Mouse (Mus musculus): ENCODE data around the gene Mfsd4b5. TPM values are rescaled to one million over a fixed set of nuclear protein-coding genes. Genes with fewer than 3 reads are reported as not detected.

The Mfsd4b5 gene
- 0.24 TPM in 1 of 2 replicates, not detected in the other for total RNA-seq (2014; rRNA removed)
- not detected in 2 replicates for polyA plus RNA-seq (2015; fragmentation: Nextera tagmentation; extraction: Ambion mirVana)

DNA sequence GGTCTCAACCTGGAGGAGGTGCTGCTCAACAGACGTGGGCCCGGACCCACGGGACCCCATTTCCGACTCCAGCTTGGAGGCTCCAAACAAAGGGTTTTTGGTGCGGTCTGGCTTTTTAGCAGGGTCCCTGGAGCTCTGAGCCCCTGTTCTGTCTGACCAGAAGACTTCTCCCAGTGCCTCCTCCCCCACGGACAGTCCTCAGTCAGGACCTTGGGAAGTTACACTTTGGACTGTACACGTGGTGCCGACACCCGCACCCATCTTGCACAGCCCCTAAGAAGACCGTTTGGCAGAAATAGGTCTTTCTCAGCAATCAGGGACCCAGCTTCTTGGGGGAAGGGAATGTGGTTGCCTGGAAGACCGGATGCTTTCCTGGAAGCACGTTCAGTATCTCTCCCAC lies at the start of gene Mfsd4b5:
TSS of gene Mfsd4b5 (minus strand) at position 181 of the 400 bp plus-strand sequence.
- Histone ChIP-seq H3K4me2 (ENCODE audit: low read depth, low read length, poor library complexity, severe bottlenecking) (no peak within 1 kb of the TSS), H3K36me3 (ENCODE audit: insufficient read depth, low read length) (no peaks in the 10 kb centered on the region), H3K27ac (ENCODE audit: low read depth, low read length) (no peak within 1 kb of the TSS), H3K4me1 (ENCODE audit: insufficient read depth, low read length) (no peaks in the 10 kb centered on the region), H3K27me3 (ENCODE audit: insufficient read depth, low read length) (no peaks in the 10 kb centered on the region), H3K9me3 (ENCODE audit: low read length) (no peaks in the 10 kb centered on the region), H3K4me3 (ENCODE audit: low read depth, low read length) (no peak within 1 kb of the TSS), H3K9ac (replicated peaks; ENCODE audit: low read length, poor library complexity, severe bottlenecking) (no peak within 1 kb of the TSS)
- no peak for TF ChIP-seq CTCF (IDR thresholded peaks at IDR 0.05)
- DNase-seq (ENCODE audit: low spot score) = no peak
- WGBS = 89% methylated on average over 12 of the region's 12 CpGs
- no peak for ATAC-seq (ENCODE audit: low FRiP score)

DNA sequence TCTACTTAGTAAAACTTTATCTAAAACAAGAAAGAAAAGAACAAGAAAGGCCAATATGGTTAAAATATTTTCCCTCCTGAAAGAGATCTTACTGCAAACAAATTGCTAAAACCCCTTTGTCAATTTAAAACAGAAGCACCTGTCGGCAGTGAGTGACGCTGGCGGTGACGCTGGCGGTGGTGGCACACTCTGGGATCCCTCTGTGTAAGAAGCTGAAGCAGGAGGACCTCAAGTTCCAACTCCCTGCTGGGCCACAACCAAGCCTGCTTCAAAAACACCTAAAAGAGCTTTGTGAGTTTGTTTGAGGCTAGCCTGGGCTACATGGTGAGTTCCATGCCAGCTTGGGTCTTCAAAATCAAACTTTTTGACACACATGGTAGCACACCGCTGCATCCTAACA lies 48.5 kb upstream of the Mfsd4b5 start:
- 95% methylated on average over 6 of the region's 6 CpGs for WGBS
- no peak for TF ChIP-seq CTCF (IDR thresholded peaks at IDR 0.05)
- no peak overlapping the region for H3K27ac ChIP-seq (ENCODE audit: low read depth, low read length)
- no peak overlapping the region for H3K4me2 ChIP-seq (ENCODE audit: low read depth, low read length, poor library complexity, severe bottlenecking)
- H3K4me3 ChIP-seq (ENCODE audit: low read depth, low read length) = no peak overlapping the region
- H3K4me1 ChIP-seq (ENCODE audit: insufficient read depth, low read length) = no peaks in the 10 kb centered on the region
- no peaks in the 10 kb centered on the region for H3K36me3 ChIP-seq (ENCODE audit: insufficient read depth, low read length)
- ATAC-seq (ENCODE audit: low FRiP score) (no peak), DNase-seq (ENCODE audit: low spot score) (no peak)
- H3K27me3 ChIP-seq (ENCODE audit: insufficient read depth, low read length) = no peaks in the 10 kb centered on the region
- H3K9ac ChIP-seq (replicated peaks; ENCODE audit: low read length, poor library complexity, severe bottlenecking) = no peak overlapping the region
- no peaks in the 10 kb centered on the region for H3K9me3 ChIP-seq (ENCODE audit: low read length)

DNA sequence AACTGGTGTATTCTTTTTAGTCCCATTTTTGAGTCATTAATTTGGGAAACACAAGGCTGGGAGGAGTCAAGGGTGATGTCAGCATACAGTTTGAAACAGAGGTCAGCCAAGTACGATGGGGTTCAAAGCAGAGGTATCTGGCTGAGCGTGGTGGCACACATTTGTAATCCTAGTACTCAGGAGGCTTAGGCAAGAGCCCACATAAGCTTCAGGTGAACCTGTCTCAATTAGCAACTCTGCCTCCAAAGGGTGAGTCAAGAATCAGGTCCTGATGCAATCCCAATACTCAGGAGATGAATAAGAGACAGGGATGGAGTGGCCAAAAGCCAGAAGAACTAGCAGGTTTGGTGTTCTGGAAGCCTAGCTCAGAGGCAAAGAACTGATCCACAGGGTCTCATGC lies 46.5 kb upstream of the Mfsd4b5 start:
- 100% methylated on average over 2 of the region's 2 CpGs for WGBS

DNA sequence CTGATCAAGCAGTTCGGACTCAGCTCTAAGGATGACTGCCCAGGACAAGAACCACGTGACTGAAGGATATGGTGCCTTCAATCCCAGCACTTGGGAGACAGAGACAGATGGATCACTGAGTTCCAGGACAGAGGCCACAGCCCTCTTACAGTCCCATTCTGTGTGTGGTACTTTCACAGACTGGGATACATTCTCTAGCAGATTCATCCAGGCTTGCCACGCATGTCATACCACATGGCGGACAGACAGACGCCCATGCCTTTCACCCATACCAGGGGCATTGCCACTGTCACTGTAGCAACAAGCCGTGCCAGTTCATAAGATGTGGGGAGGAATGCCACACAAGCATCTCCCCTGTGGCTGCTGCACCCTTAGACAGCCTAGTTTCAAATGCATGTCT lies 44.3 kb upstream of the Mfsd4b5 start:
- H3K4me3 ChIP-seq (ENCODE audit: low read depth, low read length) = no peak overlapping the region
- H3K4me1 ChIP-seq (ENCODE audit: insufficient read depth, low read length) = no peaks in the 10 kb centered on the region
- no peaks in the 10 kb centered on the region for H3K27me3 ChIP-seq (ENCODE audit: insufficient read depth, low read length)
- no peaks in the 10 kb centered on the region for H3K36me3 ChIP-seq (ENCODE audit: insufficient read depth, low read length)
- H3K27ac ChIP-seq (ENCODE audit: low read depth, low read length) = no peak overlapping the region
- ATAC-seq (ENCODE audit: low FRiP score) (no peak), DNase-seq (ENCODE audit: low spot score) (no peak)
- no peaks in the 10 kb centered on the region for H3K9me3 ChIP-seq (ENCODE audit: low read length)
- H3K4me2 ChIP-seq (ENCODE audit: low read depth, low read length, poor library complexity, severe bottlenecking) = no peak overlapping the region
- no peak for TF ChIP-seq CTCF (IDR thresholded peaks at IDR 0.05)
- WGBS = 95% methylated on average over 6 of the region's 6 CpGs
- no peak overlapping the region for H3K9ac ChIP-seq (replicated peaks; ENCODE audit: low read length, poor library complexity, severe bottlenecking)

More for the DNA sequence above, 46.5 kb upstream of the Mfsd4b5 start:
- DNase-seq (ENCODE audit: low spot score) (no peak), ATAC-seq (ENCODE audit: low FRiP score) (no peak)
- H3K4me1 ChIP-seq (ENCODE audit: insufficient read depth, low read length) = no peaks in the 10 kb centered on the region
- no peak for TF ChIP-seq CTCF (IDR thresholded peaks at IDR 0.05)
- no peak overlapping the region for H3K4me3 ChIP-seq (ENCODE audit: low read depth, low read length)
- no peak overlapping the region for H3K9ac ChIP-seq (replicated peaks; ENCODE audit: low read length, poor library complexity, severe bottlenecking)
- no peaks in the 10 kb centered on the region for H3K9me3 ChIP-seq (ENCODE audit: low read length)
- H3K27ac ChIP-seq (ENCODE audit: low read depth, low read length) = no peak overlapping the region
- H3K27me3 ChIP-seq (ENCODE audit: insufficient read depth, low read length) = no peaks in the 10 kb centered on the region
- H3K36me3 ChIP-seq (ENCODE audit: insufficient read depth, low read length) = no peaks in the 10 kb centered on the region
- H3K4me2 ChIP-seq (ENCODE audit: low read depth, low read length, poor library complexity, severe bottlenecking) = no peak overlapping the region

DNA sequence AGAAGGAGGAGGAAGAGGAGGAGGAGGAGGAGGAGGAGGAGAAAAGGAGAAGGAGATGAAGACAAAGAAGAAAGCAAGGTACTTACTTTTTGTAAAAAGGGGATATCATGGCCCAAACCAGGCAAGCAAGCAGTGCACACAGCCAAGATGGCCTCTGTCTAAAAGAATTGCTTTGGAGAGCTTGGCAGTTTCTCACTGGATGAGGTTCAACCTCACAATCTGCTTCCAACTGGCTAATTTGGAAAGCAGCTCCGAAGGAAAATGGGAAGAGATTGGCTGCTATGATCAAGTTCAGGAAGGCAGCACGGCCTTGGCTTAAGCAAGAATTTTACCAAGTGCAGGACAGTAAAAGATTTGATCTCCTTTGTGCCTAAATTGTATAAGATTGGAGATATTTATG lies 43.2 kb upstream of the Mfsd4b5 start:
- Histone ChIP-seq H3K4me3 (ENCODE audit: low read depth, low read length) (no peak overlapping the region), H3K9ac (replicated peaks; ENCODE audit: low read length, poor library complexity, severe bottlenecking) (no peak overlapping the region), H3K27me3 (ENCODE audit: insufficient read depth, low read length) (no peaks in the 10 kb centered on the region), H3K4me2 (ENCODE audit: low read depth, low read length, poor library complexity, severe bottlenecking) (no peak overlapping the region), H3K4me1 (ENCODE audit: insufficient read depth, low read length) (no peaks in the 10 kb centered on the region; the same call in 1 of the 2 replicates), H3K27ac (ENCODE audit: low read depth, low read length) (no peak overlapping the region), H3K9me3 (ENCODE audit: low read length) (no peaks in the 10 kb centered on the region), H3K36me3 (ENCODE audit: insufficient read depth, low read length) (no peaks in the 10 kb centered on the region)
- WGBS = 81% methylated on average over 2 of the region's 2 CpGs
- DNase-seq (ENCODE audit: low spot score) (no peak), ATAC-seq (ENCODE audit: low FRiP score) (no peak)
- no peak for TF ChIP-seq CTCF (IDR thresholded peaks at IDR 0.05)

DNA sequence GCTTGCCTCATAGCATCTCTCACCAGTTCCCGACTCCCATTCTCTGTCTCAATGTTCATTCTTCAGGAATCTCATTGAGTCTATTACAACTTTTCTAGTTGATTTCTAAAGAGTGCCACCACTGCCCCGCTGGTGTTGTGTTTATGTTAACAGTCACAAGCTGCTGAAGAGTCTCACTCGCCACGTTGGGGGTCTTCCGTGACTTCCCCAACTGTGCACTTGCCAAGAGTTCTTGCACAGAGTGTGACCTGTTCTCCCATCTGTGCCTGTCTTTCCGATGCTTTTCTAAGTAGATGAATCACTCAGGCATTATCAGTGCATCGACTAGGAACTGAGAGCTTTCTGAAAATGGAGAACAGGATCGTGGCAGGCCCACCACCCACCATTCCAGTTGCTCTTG lies 41.6 kb upstream of the Mfsd4b5 start:
- DNase-seq (ENCODE audit: low spot score) (peak; percentile 38), ATAC-seq (ENCODE audit: low FRiP score) (no peak)
- WGBS = 91% methylated on average over 8 of the region's 8 CpGs
- Histone ChIP-seq H3K9me3 (ENCODE audit: low read length) (no peaks in the 10 kb centered on the region), H3K4me3 (ENCODE audit: low read depth, low read length) (no peak overlapping the region), H3K4me2 (ENCODE audit: low read depth, low read length, poor library complexity, severe bottlenecking) (no peak overlapping the region), H3K36me3 (ENCODE audit: insufficient read depth, low read length) (no peaks in the 10 kb centered on the region), H3K27ac (ENCODE audit: low read depth, low read length) (no peak overlapping the region), H3K9ac (replicated peaks; ENCODE audit: low read length, poor library complexity, severe bottlenecking) (no peak overlapping the region), H3K27me3 (ENCODE audit: insufficient read depth, low read length) (no peaks in the 10 kb centered on the region), H3K4me1 (ENCODE audit: insufficient read depth, low read length) (no peaks in the 10 kb centered on the region; the same call in 1 of the 2 replicates)
- TF ChIP-seq CTCF (IDR thresholded peaks at IDR 0.05) = no peak

All from midbrain, postnatal 0 days (tissue).